Mouse (Mus musculus) intestine, embryonic 14.5 days (tissue): Measurements from ENCODE around the gene Sgpp1. TPM values are rescaled to one million over a fixed set of nuclear protein-coding genes. Genes with fewer than 3 reads are reported as not detected.

Source experiments
- ATAC-seq: fragments of 200-750 bp; cut with Nextera tagmentation; replicated peaks from 2 replicates; pipeline ENCODE4 v1.8.0; 2017; ENCODE audit warnings: low read depth, moderate number of reproducible peaks, moderate TSS enrichment, moderate library complexity; ENCODE audit not compliant: low FRiP score, low TSS enrichment
- DNase-seq: peaks from one replicate; pipeline ENCODE4 v3.0.0-alpha.2; 2018; ENCODE audit warnings: low spot score
- H3K27ac ChIP-seq: fragments of 300-500 bp; sonication (generic); 2 replicates; pipeline ENCODE4 v1.5.1; 2014; ENCODE audit warnings: low read depth, mild to moderate bottlenecking, control low read depth
- H3K27me3 ChIP-seq: fragments of 300-500 bp; sonication (generic); replicated peaks from 2 replicates; pipeline ENCODE4 v1.6.1; 2014; ENCODE audit warnings: low read length, control low read depth; ENCODE audit not compliant: control insufficient read depth, insufficient read depth
- H3K36me3 ChIP-seq: fragments of 300-500 bp; sonication (generic); 2 replicates; pipeline ENCODE4 v1.6.1; 2014; ENCODE audit warnings: low read length, control low read depth; ENCODE audit not compliant: control insufficient read depth, insufficient read depth
- H3K4me1 ChIP-seq: fragments of 300-500 bp; sonication (generic); replicated peaks from 2 replicates; pipeline ENCODE4 v1.6.1; 2014; ENCODE audit warnings: low read length, control low read depth, mixed read lengths; ENCODE audit not compliant: control insufficient read depth, insufficient read depth
- H3K4me2 ChIP-seq: fragments of 300-500 bp; sonication (generic); 2 replicates; pipeline ENCODE4 v1.6.1; 2014; ENCODE audit warnings: low read length
- H3K4me3 ChIP-seq: fragments of 300-500 bp; sonication (generic); 2 replicates; pipeline ENCODE4 v1.5.1; 2014; ENCODE audit warnings: low read depth, low read length, control low read depth, mixed read lengths
- H3K9ac ChIP-seq: fragments of 300-500 bp; sonication (generic); 2 replicates; pipeline ENCODE4 v1.6.1; 2014; ENCODE audit warnings: mild to moderate bottlenecking, low read length
- H3K9me3 ChIP-seq: fragments of 300-500 bp; sonication (generic); 2 replicates; pipeline ENCODE4 v1.6.1; 2016; ENCODE audit warnings: low read length, control low read depth; ENCODE audit not compliant: control insufficient read depth
- WGBS: fragments of 180-500 bp; shearing (Covaris S2); extraction: QIAGEN DNeasy Blood & Tissue Kit; methylation state at CpG from one replicate; pipeline ENCODE4 v1.1.7; 2014; 5-methylcytosine and 5-hydroxymethylcytosine counted together
- polyA plus RNA-seq: library from polyadenylated mRNA; unstranded; fragments of >200 nt; fragmentation: Nextera tagmentation; extraction: Ambion mirVana; gene quantifications from 2 replicates; pipeline ENCODE4 v1.2.1, GENCODE M21; 2014

Gene Sgpp1
- polyA plus RNA-seq, 1 experiment from 2014 or later, result 15.4 TPM

GRCm38 (mm10) chr12:75729876-75730275 is 5.7 kb downstream of the Sgpp1 start:
- DNase-seq, result no peak
- 36% methylated on average over 1 of the region's 1 CpGs for WGBS
- Histone ChIP-seq H3K4me1 (peaks cover 3% of the 10 kb centered on the region; the same call in 1 of the 2 replicates), H3K4me2 (no peak overlapping the region), H3K9ac (no peak overlapping the region), H3K27ac (no peak overlapping the region), H3K36me3 (no peaks in the 10 kb centered on the region; the same call in 1 of the 2 replicates), H3K4me3 (no peak overlapping the region), H3K9me3 (0 out of 2 replicates have a peak, but pooled peaks cover 4% of the 10 kb centered on the region), H3K27me3 (no peaks in the 10 kb centered on the region)
- ATAC-seq, result no peak

GRCm38 (mm10) chr12:75727333-75728125 is 8.0 kb downstream of the Sgpp1 start:
- Histone ChIP-seq H3K4me2 (no peak overlapping the region), H3K9ac (no peak overlapping the region), H3K9me3 (0 out of 2 replicates have a peak, but pooled peaks cover 4% of the 10 kb centered on the region), H3K36me3 (no peaks in the 10 kb centered on the region; the same call in 1 of the 2 replicates), H3K4me3 (no peak overlapping the region), H3K4me1 (no peaks in the 10 kb centered on the region), H3K27ac (no peak overlapping the region), H3K27me3 (no peaks in the 10 kb centered on the region)
- ATAC-seq, result no peak
- no peak for DNase-seq
- 86% methylated on average over 15 of the region's 15 CpGs for WGBS

DNA sequence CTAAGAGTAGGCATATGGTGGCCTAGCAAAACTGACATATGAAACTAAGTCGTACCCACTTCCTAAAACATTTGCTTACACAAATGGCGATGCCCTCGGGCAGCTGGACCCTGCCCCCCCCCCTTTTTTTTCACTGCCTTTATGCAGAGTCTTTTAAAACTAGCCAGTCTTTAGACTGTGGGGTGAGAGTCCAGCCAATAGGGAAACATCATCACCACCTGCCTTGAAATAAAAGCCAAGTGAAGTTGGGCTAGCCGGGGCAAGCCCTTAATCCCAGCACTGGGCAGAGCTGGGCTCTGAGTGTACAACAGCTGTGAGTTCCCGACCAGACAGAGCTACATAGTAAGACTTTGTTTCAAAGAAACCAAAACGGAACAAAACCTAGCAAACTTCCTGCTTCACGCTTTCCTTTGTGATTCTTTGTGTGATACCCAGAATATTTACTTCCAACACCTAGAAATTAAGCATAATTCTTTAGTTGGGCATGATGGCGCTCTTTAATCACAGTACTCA is 9.1 kb downstream of the Sgpp1 start:
- H3K4me1 ChIP-seq, result no peaks in the 10 kb centered on the region
- H3K27ac ChIP-seq, result no peak overlapping the region
- DNase-seq (no peak), ATAC-seq (no peak)
- H3K9me3 ChIP-seq, result 0 out of 2 replicates have a peak, but pooled peaks cover 4% of the 10 kb centered on the region
- H3K9ac ChIP-seq, result no peak overlapping the region
- no peaks in the 10 kb centered on the region; the same call in 1 of the 2 replicates for H3K36me3 ChIP-seq
- no peak overlapping the region for H3K4me2 ChIP-seq
- 88% methylated on average over 8 of the region's 8 CpGs for WGBS
- H3K4me3 ChIP-seq, result no peak overlapping the region
- no peaks in the 10 kb centered on the region for H3K27me3 ChIP-seq

DNA sequence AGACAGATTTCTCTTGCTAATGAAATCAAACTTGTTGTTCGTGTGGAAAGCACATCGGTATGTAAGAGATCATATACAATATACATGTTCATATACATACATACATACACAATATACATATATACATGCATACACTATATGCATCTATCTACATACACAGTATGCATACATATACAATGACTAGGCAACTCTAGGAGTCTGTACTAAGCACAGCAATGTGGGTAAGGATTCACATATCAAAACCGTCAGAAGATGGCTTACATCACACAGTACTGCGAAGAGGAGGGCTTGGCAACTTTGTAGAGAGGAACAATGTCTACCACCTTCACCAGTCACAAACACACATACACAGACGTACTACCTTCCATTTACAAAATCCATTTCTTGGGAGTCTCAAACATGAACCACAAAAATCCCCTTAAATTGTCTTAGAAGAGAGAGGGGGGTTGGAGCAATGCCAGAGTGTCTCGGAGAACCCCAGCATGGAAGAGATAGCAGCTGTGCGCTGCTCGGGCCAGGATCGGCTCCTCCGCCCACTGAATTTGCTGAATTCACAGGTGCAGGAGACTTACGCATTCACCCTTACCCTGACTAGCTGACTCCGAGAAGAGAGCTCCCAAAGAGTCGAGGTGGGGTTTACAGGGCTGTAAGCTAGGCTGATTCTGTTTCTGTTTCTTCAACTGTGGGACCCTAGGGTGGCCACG is 10.8 kb downstream of the Sgpp1 start:
- Histone ChIP-seq H3K4me3 (no peak overlapping the region), H3K4me2 (no peak overlapping the region), H3K36me3 (no peaks in the 10 kb centered on the region; the same call in 1 of the 2 replicates), H3K9me3 (0 out of 2 replicates have a peak, but pooled peaks cover 4% of the 10 kb centered on the region), H3K4me1 (no peaks in the 10 kb centered on the region), H3K9ac (no peak overlapping the region), H3K27me3 (no peaks in the 10 kb centered on the region), H3K27ac (no peak overlapping the region)
- ATAC-seq (no peak), DNase-seq (no peak)
- WGBS, result 91% methylated on average over 14 of the region's 14 CpGs

DNA sequence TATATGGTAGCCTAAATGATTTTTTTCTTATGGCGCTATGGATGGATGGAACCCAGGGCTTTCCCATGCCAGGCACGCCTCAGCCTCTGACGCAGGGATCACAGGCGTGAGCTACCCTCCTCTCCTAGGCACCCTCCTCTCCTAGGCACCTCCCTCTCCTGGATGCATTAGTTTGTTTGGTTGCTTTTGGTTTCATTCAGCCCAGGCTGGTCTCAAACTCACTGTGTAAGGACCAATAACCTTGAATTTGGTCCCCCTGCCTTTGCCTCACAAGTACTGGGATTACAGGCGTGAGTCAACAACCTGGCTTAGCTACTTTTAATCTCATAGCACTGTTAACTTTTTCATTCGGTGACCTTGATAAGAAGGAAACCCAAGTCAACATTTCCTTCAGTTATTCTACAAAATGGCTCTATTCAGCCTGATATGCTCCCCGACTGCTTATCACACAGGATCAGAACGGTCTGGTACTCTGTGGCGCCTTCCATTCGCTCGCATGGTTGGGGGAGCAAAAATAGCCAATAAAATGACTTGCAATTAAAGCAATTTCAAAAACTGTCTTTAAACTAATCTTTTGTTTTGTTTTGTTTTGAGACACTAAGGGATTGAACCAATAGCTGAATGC is 11.6 kb downstream of the Sgpp1 start:
- 81% methylated on average over 11 of the region's 11 CpGs for WGBS
- H3K4me3 ChIP-seq, result no peak overlapping the region
- no peak overlapping the region for H3K4me2 ChIP-seq
- H3K27me3 ChIP-seq, result no peaks in the 10 kb centered on the region
- H3K27ac ChIP-seq, result no peak overlapping the region
- no peaks in the 10 kb centered on the region for H3K4me1 ChIP-seq
- DNase-seq, result no peak
- H3K36me3 ChIP-seq, result no peaks in the 10 kb centered on the region; the same call in 1 of the 2 replicates
- no peak overlapping the region for H3K9ac ChIP-seq
- 0 out of 2 replicates have a peak, but pooled peaks cover 4% of the 10 kb centered on the region for H3K9me3 ChIP-seq
- ATAC-seq, result no peak

DNA sequence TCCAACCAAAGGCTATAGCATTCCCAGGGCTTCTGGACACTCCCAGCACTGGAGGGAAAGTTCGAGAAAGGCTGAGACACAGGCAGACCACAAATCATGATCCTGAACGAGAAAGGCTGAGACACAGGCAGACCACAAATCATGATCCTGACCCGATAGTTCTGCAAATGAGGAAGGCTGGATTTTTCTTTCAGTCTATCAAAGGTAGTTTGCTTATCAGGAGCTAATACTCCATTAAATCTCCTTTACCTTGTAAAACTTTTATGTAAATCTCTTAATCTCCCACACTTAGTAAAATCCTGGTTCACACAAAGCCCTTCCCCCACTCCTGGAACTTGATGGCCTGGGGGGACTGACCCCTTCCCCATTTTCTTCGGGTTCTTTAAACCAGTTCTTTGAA is 13.6 kb downstream of the Sgpp1 start:
- Histone ChIP-seq H3K9me3 (no peaks in the 10 kb centered on the region), H3K27ac (no peak overlapping the region), H3K9ac (no peak overlapping the region), H3K36me3 (no peaks in the 10 kb centered on the region), H3K4me3 (no peak overlapping the region), H3K27me3 (no peaks in the 10 kb centered on the region), H3K4me2 (no peak overlapping the region), H3K4me1 (no peaks in the 10 kb centered on the region)
- ATAC-seq (no peak), DNase-seq (no peak)
- 15% methylated on average over 4 of the region's 4 CpGs for WGBS

GRCm38 (mm10) chr12:75721006-75721405 is 14.5 kb downstream of the Sgpp1 start:
- H3K27ac ChIP-seq, result no peak overlapping the region
- no peak overlapping the region for H3K4me3 ChIP-seq
- no peak overlapping the region for H3K4me2 ChIP-seq
- peaks cover 3% of the 10 kb centered on the region; the same call in 1 of the 2 replicates for H3K36me3 ChIP-seq
- no peaks in the 10 kb centered on the region for H3K9me3 ChIP-seq
- no peaks in the 10 kb centered on the region for H3K4me1 ChIP-seq
- H3K27me3 ChIP-seq, result no peaks in the 10 kb centered on the region
- WGBS, result 62% methylated on average over 9 of the region's 9 CpGs
- no peak for DNase-seq
- no peak for ATAC-seq
- H3K9ac ChIP-seq, result no peak overlapping the region

GRCm38 (mm10) chr12:75713596-75713995 is 21.9 kb downstream of the Sgpp1 start:
- H3K4me2 ChIP-seq, result no peak overlapping the region
- DNase-seq, result no peak
- no peak overlapping the region for H3K27ac ChIP-seq
- H3K4me3 ChIP-seq, result no peak overlapping the region
- H3K27me3 ChIP-seq, result no peaks in the 10 kb centered on the region
- no peaks in the 10 kb centered on the region for H3K9me3 ChIP-seq
- no peak overlapping the region for H3K9ac ChIP-seq
- no peak for ATAC-seq
- no peaks in the 10 kb centered on the region for H3K4me1 ChIP-seq
- peaks cover 6% of the 10 kb centered on the region; the same call in 1 of the 2 replicates for H3K36me3 ChIP-seq
- WGBS, result 66% methylated on average over 9 of the region's 9 CpGs
